Mouse (Mus musculus): Measurements from ENCODE around the gene C1qtnf12. TPM values are rescaled to one million over a fixed set of nuclear protein-coding genes. Genes with fewer than 3 reads are reported as not detected.

C1qtnf12 gene
- polyA plus RNA-seq, 1 experiment from 2014 or later: 21.1 TPM

- Histone ChIP-seq H3K36me3 (ENCODE audit: control insufficient read depth, insufficient read depth, low read length) (no peaks in the 10 kb centered on the region), H3K4me1 (replicated peaks; ENCODE audit: control insufficient read depth, insufficient read depth, low read length) (peaks cover 13% of the 10 kb centered on the region; the same call in 1 of the 2 replicates), H3K9me3 (ENCODE audit: control insufficient read depth, low read length) (no peaks in the 10 kb centered on the region), H3K27ac (ENCODE audit: low read depth, low read length) (no peak overlapping the region; the same call in 1 of the 2 replicates), H3K4me2 (ENCODE audit: low read depth, low read length, severe bottlenecking) (peak overlapping the region; percentile 91), H3K9ac (ENCODE audit: low read length) (peak overlapping the region; percentile 78), H3K4me3 (ENCODE audit: low read depth, low read length) (peak overlapping the region; percentile 89), H3K27me3 (ENCODE audit: control insufficient read depth, insufficient read depth, low read length) (no peaks in the 10 kb centered on the region)
- ATAC-seq (replicated peaks; ENCODE audit: low FRiP score) (no peak), DNase-seq (ENCODE audit: low spot score) (no peak)
- 92% methylated on average over 22 of the region's 22 CpGs for WGBS
These were observed 29.2 kb downstream of the C1qtnf12 start for GRCm38 (mm10) chr4:155991211-155991907.

- peak overlapping the region; percentile 91 for H3K4me2 ChIP-seq (ENCODE audit: low read depth, low read length, severe bottlenecking)
- no peaks in the 10 kb centered on the region for H3K9me3 ChIP-seq (ENCODE audit: control insufficient read depth, low read length)
- WGBS: 30% methylated on average over 37 of the region's 37 CpGs
- H3K36me3 ChIP-seq (ENCODE audit: control insufficient read depth, insufficient read depth, low read length): no peaks in the 10 kb centered on the region
- H3K27me3 ChIP-seq (ENCODE audit: control insufficient read depth, insufficient read depth, low read length): no peaks in the 10 kb centered on the region
- peak overlapping the region; percentile 87 for H3K27ac ChIP-seq (ENCODE audit: low read depth, low read length)
- peaks cover 13% of the 10 kb centered on the region; the same call in 1 of the 2 replicates for H3K4me1 ChIP-seq (replicated peaks; ENCODE audit: control insufficient read depth, insufficient read depth, low read length)
- H3K9ac ChIP-seq (ENCODE audit: low read length): peak overlapping the region; percentile 78
- DNase-seq (ENCODE audit: low spot score) (no peak), ATAC-seq (replicated peaks; ENCODE audit: low FRiP score) (peak; percentile 13)
- H3K4me3 ChIP-seq (ENCODE audit: low read depth, low read length): peak overlapping the region; percentile 89
These were observed 29.8 kb downstream of the C1qtnf12 start for GRCm38 (mm10) chr4:155991908-155992230.

GRCm38 (mm10) chr4:155992241-155992905 is 30.3 kb downstream of the C1qtnf12 start, which contains the start of the genes B3galt6 and Sdf4:
Gene B3galt6, minus strand, starts transcription at chr4:155992649.
Gene Sdf4, plus strand, starts transcription at chr4:155992872.
- ATAC-seq (replicated peaks; ENCODE audit: low FRiP score) (peak; percentile 84), DNase-seq (ENCODE audit: low spot score) (peak; percentile 91)
- Histone ChIP-seq H3K9ac (ENCODE audit: low read length) (peak within 1 kb of the TSS; percentile 85), H3K4me1 (replicated peaks; ENCODE audit: control insufficient read depth, insufficient read depth, low read length) (peaks cover 13% of the 10 kb centered on the region; the same call in 1 of the 2 replicates), H3K4me2 (ENCODE audit: low read depth, low read length, severe bottlenecking) (peak within 1 kb of the TSS; percentile 91), H3K36me3 (ENCODE audit: control insufficient read depth, insufficient read depth, low read length) (no peaks in the 10 kb centered on the region), H3K27me3 (ENCODE audit: control insufficient read depth, insufficient read depth, low read length) (no peaks in the 10 kb centered on the region), H3K9me3 (ENCODE audit: control insufficient read depth, low read length) (no peaks in the 10 kb centered on the region), H3K27ac (ENCODE audit: low read depth, low read length) (peak within 1 kb of the TSS; percentile 87), H3K4me3 (ENCODE audit: low read depth, low read length) (peak within 1 kb of the TSS; percentile 89)
- under 1% methylated on average over 91 of the region's 99 CpGs for WGBS

- Histone ChIP-seq H3K9ac (ENCODE audit: low read length) (peak overlapping the region; percentile 85), H3K4me1 (replicated peaks; ENCODE audit: control insufficient read depth, insufficient read depth, low read length) (peaks cover 13% of the 10 kb centered on the region; the same call in 1 of the 2 replicates), H3K27me3 (ENCODE audit: control insufficient read depth, insufficient read depth, low read length) (no peaks in the 10 kb centered on the region), H3K9me3 (ENCODE audit: control insufficient read depth, low read length) (no peaks in the 10 kb centered on the region), H3K27ac (ENCODE audit: low read depth, low read length) (peak overlapping the region; percentile 85), H3K36me3 (ENCODE audit: control insufficient read depth, insufficient read depth, low read length) (no peaks in the 10 kb centered on the region), H3K4me2 (ENCODE audit: low read depth, low read length, severe bottlenecking) (peak overlapping the region; percentile 54), H3K4me3 (ENCODE audit: low read depth, low read length) (peak overlapping the region; percentile 89)
- DNase-seq (ENCODE audit: low spot score) (peak; percentile 95), ATAC-seq (replicated peaks; ENCODE audit: low FRiP score) (peak; percentile 86)
- under 1% methylated on average over 70 of the region's 70 CpGs for WGBS
These were observed 30.9 kb downstream of the C1qtnf12 start for GRCm38 (mm10) chr4:155992906-155993547.

DNA sequence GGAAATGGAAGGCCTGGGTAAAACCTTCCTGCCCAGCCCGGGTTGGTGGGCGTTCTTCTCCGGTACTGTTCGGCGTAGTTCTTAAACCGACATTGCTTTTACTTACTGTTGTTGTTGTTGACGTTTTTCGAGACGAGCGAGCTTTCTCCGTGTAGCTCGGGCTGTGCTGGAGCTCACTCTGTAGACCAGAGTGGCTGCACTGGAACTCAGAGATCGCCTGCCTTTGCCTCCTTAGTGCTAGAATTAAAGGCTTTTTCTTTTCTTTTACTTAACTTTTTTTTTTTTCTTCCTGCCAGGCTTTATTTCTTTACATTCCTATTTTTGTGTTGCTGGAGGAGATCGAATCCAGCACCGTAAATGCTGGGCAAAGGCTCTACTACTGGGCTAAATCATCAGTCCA is 31.5 kb downstream of the C1qtnf12 start:
- Histone ChIP-seq H3K9ac (ENCODE audit: low read length) (peak overlapping the region; percentile 85), H3K4me1 (replicated peaks; ENCODE audit: control insufficient read depth, insufficient read depth, low read length) (peaks cover 13% of the 10 kb centered on the region; the same call in 1 of the 2 replicates), H3K27ac (ENCODE audit: low read depth, low read length) (peak overlapping the region; percentile 85), H3K9me3 (ENCODE audit: control insufficient read depth, low read length) (no peaks in the 10 kb centered on the region), H3K4me2 (ENCODE audit: low read depth, low read length, severe bottlenecking) (peak overlapping the region; percentile 54), H3K4me3 (ENCODE audit: low read depth, low read length) (peak overlapping the region; percentile 89), H3K27me3 (ENCODE audit: control insufficient read depth, insufficient read depth, low read length) (no peaks in the 10 kb centered on the region), H3K36me3 (ENCODE audit: control insufficient read depth, insufficient read depth, low read length) (no peaks in the 10 kb centered on the region)
- ATAC-seq (replicated peaks; ENCODE audit: low FRiP score): no peak
- WGBS: 5% methylated on average over 15 of the region's 15 CpGs
- no peak for DNase-seq (ENCODE audit: low spot score)

GRCm38 (mm10) chr4:156004109-156004508 is 42.0 kb downstream of the C1qtnf12 start:
- no peaks in the 10 kb centered on the region for H3K9me3 ChIP-seq (ENCODE audit: control insufficient read depth, low read length)
- no peaks in the 10 kb centered on the region for H3K4me1 ChIP-seq (replicated peaks; ENCODE audit: control insufficient read depth, insufficient read depth, low read length)
- no peak overlapping the region for H3K4me2 ChIP-seq (ENCODE audit: low read depth, low read length, severe bottlenecking)
- no peak overlapping the region for H3K9ac ChIP-seq (ENCODE audit: low read length)
- no peak overlapping the region for H3K27ac ChIP-seq (ENCODE audit: low read depth, low read length)
- no peak for ATAC-seq (replicated peaks; ENCODE audit: low FRiP score)
- WGBS: 87% methylated on average over 3 of the region's 3 CpGs
- no peak for DNase-seq (ENCODE audit: low spot score)
- H3K27me3 ChIP-seq (ENCODE audit: control insufficient read depth, insufficient read depth, low read length): no peaks in the 10 kb centered on the region
- H3K36me3 ChIP-seq (ENCODE audit: control insufficient read depth, insufficient read depth, low read length): peaks cover 23% of the 10 kb centered on the region
- no peak overlapping the region for H3K4me3 ChIP-seq (ENCODE audit: low read depth, low read length)

GRCm38 (mm10) chr4:156008369-156008768 is 46.3 kb downstream of the C1qtnf12 start:
- no peak for DNase-seq (ENCODE audit: low spot score)
- no peaks in the 10 kb centered on the region for H3K9me3 ChIP-seq (ENCODE audit: control insufficient read depth, low read length)
- H3K27ac ChIP-seq (ENCODE audit: low read depth, low read length): no peak overlapping the region
- H3K4me1 ChIP-seq (replicated peaks; ENCODE audit: control insufficient read depth, insufficient read depth, low read length): no peaks in the 10 kb centered on the region
- WGBS: 94% methylated on average over 4 of the region's 4 CpGs
- no peak overlapping the region for H3K4me2 ChIP-seq (ENCODE audit: low read depth, low read length, severe bottlenecking)
- H3K9ac ChIP-seq (ENCODE audit: low read length): no peak overlapping the region
- ATAC-seq (replicated peaks; ENCODE audit: low FRiP score): no peak
- H3K27me3 ChIP-seq (ENCODE audit: control insufficient read depth, insufficient read depth, low read length): no peaks in the 10 kb centered on the region
- H3K36me3 ChIP-seq (ENCODE audit: control insufficient read depth, insufficient read depth, low read length): peaks cover 26% of the 10 kb centered on the region
- H3K4me3 ChIP-seq (ENCODE audit: low read depth, low read length): no peak overlapping the region

- H3K27ac ChIP-seq (ENCODE audit: low read depth, low read length): no peak within 1 kb of the TSS
- peaks cover 14% of the 10 kb centered on the region; the same call in 1 of the 2 replicates for H3K36me3 ChIP-seq (ENCODE audit: control insufficient read depth, insufficient read depth, low read length)
- no peak for DNase-seq (ENCODE audit: low spot score)
- H3K27me3 ChIP-seq (ENCODE audit: control insufficient read depth, insufficient read depth, low read length): no peaks in the 10 kb centered on the region
- H3K4me3 ChIP-seq (ENCODE audit: low read depth, low read length): no peak within 1 kb of the TSS
- 88% methylated on average over 8 of the region's 8 CpGs for WGBS
- H3K4me1 ChIP-seq (replicated peaks; ENCODE audit: control insufficient read depth, insufficient read depth, low read length): no peaks in the 10 kb centered on the region
- no peaks in the 10 kb centered on the region for H3K9me3 ChIP-seq (ENCODE audit: control insufficient read depth, low read length)
- H3K4me2 ChIP-seq (ENCODE audit: low read depth, low read length, severe bottlenecking): no peak within 1 kb of the TSS
- no peak within 1 kb of the TSS for H3K9ac ChIP-seq (ENCODE audit: low read length)
- ATAC-seq (replicated peaks; ENCODE audit: low FRiP score): no peak
These were observed 51.5 kb downstream of the C1qtnf12 start, which contains the start of gene Tnfrsf4 for GRCm38 (mm10) chr4:156013637-156014036. Gene Tnfrsf4, plus strand, starts transcription at chr4:156013843.
